Mouse (Mus musculus): ENCODE results near the gene D11Wsu47e. TPM values are rescaled to one million over a fixed set of nuclear protein-coding genes. Genes with fewer than 3 reads are reported as not detected.

The D11Wsu47e gene
- polyA plus RNA-seq, 2 experiments: 7.8 to 8.0 TPM

DNA sequence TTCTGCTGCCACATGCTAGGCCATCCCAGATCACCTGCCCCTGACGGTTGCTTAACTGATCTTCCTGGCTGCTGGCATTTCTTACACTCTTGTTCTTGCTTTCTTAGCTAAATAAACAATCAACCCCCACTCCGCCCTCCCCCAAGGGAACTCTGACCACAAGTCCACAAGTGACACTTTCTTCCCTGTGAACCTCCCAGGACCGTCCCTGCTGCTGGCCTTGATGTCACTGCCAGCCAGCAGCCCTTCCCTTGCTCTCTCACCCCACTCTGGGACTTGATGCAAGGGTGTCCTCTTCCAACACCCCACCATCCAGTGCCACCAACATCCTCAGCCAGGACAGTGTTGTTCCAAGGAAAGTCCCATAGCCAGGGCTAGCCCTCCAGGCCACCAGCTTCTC, 46.7 kb downstream of the D11Wsu47e start:
- Histone ChIP-seq H3K9me3 (ENCODE audit: control insufficient read depth, low read length) (no peaks in the 10 kb centered on the region), H3K4me1 (replicated peaks; ENCODE audit: control insufficient read depth in 2 of 2, insufficient read depth in 2 of 2, low read length in 1 of 2) (peaks cover 13 to 22% of the 10 kb centered on the region in 2 experiments), H3K27me3 (ENCODE audit: control insufficient read depth, insufficient read depth, low read length) (no peaks in the 10 kb centered on the region), H3K4me2 (ENCODE audit: low read depth) (no peak overlapping the region), H3K9ac (replicated peaks) (no peak overlapping the region), H3K27ac (no peak overlapping the region), H3K36me3 (replicated peaks; ENCODE audit: control insufficient read depth, insufficient read depth, low read depth) (peaks cover 33% of the 10 kb centered on the region), H3K4me3 (ENCODE audit: insufficient read depth in 1 of 2, low read depth in 2 of 2, low read length in 2 of 2) (no peak overlapping the region)
- DNase-seq (ENCODE audit: low read depth in 3 of 3, low spot score in 3 of 3): no peak
- ATAC-seq (ENCODE audit: insufficient read depth): no peak
- WGBS (ENCODE audit: insufficient replicate concordance): 68% methylated on average over 3 of the region's 3 CpGs
- TF ChIP-seq CTCF (IDR thresholded peaks at IDR 0.05; ENCODE audit: low read depth) (no peak), EP300 (IDR thresholded peaks at IDR 0.05; ENCODE audit: low read depth) (no peak)

DNA sequence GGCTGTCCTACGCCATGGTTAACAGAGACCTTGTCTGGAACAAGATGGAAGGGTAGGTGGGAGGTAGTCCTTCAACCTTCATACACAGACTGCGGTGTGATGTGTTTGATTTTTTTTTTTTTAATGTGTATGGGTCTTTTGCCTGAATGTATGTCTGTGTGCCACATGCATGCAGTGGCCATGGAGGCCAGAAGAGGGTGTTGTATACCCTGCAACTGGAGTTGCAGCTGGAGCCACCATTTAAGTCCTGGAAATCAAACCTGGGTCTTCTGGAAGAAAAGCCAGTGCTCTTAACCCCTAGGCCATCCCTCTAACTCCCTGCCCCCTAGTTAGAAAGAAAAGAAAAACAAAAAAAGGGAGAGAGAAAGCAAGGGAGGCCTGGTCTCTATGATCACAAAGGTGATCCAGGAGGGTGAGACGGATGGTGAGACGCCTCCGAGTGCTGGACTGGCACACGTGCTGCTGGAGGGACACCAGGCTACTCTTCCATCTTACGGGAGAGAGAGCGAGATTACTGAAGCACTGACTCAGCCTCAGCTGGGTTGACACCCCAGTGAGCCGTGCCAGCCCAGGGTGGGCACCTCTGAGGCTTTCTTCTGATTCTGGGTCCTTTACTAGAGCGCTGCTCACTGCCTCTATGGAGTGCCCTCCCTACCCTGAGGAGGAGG, 47.9 kb downstream of the D11Wsu47e start:
- Histone ChIP-seq H3K9me3 (ENCODE audit: control insufficient read depth, low read length) (no peaks in the 10 kb centered on the region), H3K4me1 (replicated peaks; ENCODE audit: control insufficient read depth in 2 of 2, insufficient read depth in 2 of 2, low read length in 1 of 2) (peaks cover 15 to 25% of the 10 kb centered on the region in 2 experiments), H3K27ac (no peak overlapping the region), H3K4me3 (ENCODE audit: insufficient read depth in 1 of 2, low read depth in 2 of 2, low read length in 2 of 2) (no peak overlapping the region), H3K36me3 (replicated peaks; ENCODE audit: control insufficient read depth, insufficient read depth, low read depth) (peaks cover 27% of the 10 kb centered on the region), H3K4me2 (ENCODE audit: low read depth) (no peak overlapping the region), H3K9ac (replicated peaks) (no peak overlapping the region), H3K27me3 (ENCODE audit: control insufficient read depth, insufficient read depth, low read length) (no peaks in the 10 kb centered on the region)
- 89% methylated on average over 10 of the region's 10 CpGs for WGBS (ENCODE audit: insufficient replicate concordance)
- TF ChIP-seq CTCF (IDR thresholded peaks at IDR 0.05; ENCODE audit: low read depth): peak; percentile 42
- no peak for TF ChIP-seq EP300 (IDR thresholded peaks at IDR 0.05; ENCODE audit: low read depth)
- ATAC-seq (ENCODE audit: insufficient read depth): no peak
- no peak for DNase-seq (ENCODE audit: low read depth in 3 of 3, low spot score in 3 of 3)

DNA sequence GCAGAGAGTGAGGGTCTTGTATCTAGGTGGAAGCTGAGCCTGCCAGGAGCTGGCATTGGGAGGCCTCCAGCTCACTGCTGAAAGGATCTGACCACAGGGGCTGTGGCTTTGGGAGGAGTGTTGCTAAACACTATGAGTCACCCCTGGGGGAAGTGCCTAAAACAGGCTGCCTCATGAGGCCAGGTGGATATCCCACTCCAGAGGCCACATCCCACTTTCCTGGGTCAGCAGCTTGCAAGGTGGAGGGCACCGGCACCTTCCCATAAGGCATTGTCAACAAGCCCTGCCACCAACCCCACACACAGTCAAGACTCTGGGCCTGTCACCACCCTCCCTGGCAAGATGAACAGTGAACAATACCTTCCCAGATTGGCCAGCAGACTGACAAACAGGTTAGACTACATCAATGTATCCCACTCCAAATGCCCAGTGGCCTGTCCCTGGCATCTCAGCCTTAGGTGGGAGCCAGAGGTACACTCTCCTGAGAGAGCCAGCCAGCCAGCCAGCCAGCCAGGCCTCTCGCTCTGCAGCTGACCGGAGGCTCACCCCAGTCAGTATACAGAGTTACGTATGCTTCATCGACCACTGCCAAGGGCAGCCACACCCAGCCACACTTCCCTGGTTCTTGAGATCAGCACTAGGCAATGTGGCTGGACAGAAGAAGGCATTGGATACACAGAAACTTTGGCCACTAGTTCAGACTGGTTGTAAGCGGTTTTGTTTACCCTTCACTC, 49.6 kb downstream of the D11Wsu47e start:
- no peak overlapping the region for H3K4me3 ChIP-seq (ENCODE audit: insufficient read depth in 1 of 2, low read depth in 2 of 2, low read length in 2 of 2)
- H3K4me2 ChIP-seq (ENCODE audit: low read depth): 0 out of 2 replicates have a peak overlapping the region, but pooled peaks have one; percentile 13
- peak; percentile 25; the same call in 1 of the 2 replicates for ATAC-seq (ENCODE audit: insufficient read depth)
- TF ChIP-seq EP300 (IDR thresholded peaks at IDR 0.05; ENCODE audit: low read depth): no peak
- no peak for TF ChIP-seq CTCF (IDR thresholded peaks at IDR 0.05; ENCODE audit: low read depth)
- WGBS (ENCODE audit: insufficient replicate concordance): 57% methylated on average over 6 of the region's 6 CpGs
- H3K9ac ChIP-seq (replicated peaks): no peak overlapping the region
- no peak for DNase-seq (ENCODE audit: low read depth in 3 of 3, low spot score in 3 of 3)
- H3K4me1 ChIP-seq (replicated peaks; ENCODE audit: control insufficient read depth in 2 of 2, insufficient read depth in 2 of 2, low read length in 1 of 2): peaks cover 21 to 33% of the 10 kb centered on the region in 2 experiments
- H3K36me3 ChIP-seq (replicated peaks; ENCODE audit: control insufficient read depth, insufficient read depth, low read depth): peaks cover 10% of the 10 kb centered on the region
- no peak overlapping the region; the same call in 1 of the 2 replicates for H3K27ac ChIP-seq
- no peaks in the 10 kb centered on the region for H3K27me3 ChIP-seq (ENCODE audit: control insufficient read depth, insufficient read depth, low read length)
- no peaks in the 10 kb centered on the region for H3K9me3 ChIP-seq (ENCODE audit: control insufficient read depth, low read length)

DNA sequence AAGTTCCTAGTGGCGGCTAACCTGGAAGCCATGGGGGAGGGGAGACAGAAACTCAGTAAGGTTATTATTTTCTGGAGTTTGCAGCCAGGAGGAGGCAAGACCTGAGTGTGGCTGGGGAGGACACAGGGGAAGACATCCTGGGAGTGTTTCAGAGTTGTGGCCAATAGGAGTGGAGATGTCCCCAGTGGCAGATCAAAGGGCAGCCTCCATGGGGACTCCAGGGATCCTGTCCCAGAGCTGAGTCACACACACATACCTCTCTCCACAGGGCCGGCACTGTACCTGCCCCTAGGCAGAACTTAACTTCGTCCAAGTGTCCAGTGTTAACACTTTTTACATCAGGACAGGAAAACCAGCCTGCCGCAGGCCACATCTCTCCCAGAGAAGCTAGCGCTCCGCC, 50.9 kb downstream of the D11Wsu47e start:
- peaks cover 3% of the 10 kb centered on the region; the same call in 1 of the 2 replicates for H3K36me3 ChIP-seq (replicated peaks; ENCODE audit: control insufficient read depth, insufficient read depth, low read depth)
- no peak overlapping the region for H3K4me3 ChIP-seq (ENCODE audit: insufficient read depth in 1 of 2, low read depth in 2 of 2, low read length in 2 of 2)
- H3K27ac ChIP-seq: no peak overlapping the region
- no peak overlapping the region for H3K4me2 ChIP-seq (ENCODE audit: low read depth)
- H3K4me1 ChIP-seq (replicated peaks; ENCODE audit: control insufficient read depth in 2 of 2, insufficient read depth in 2 of 2, low read length in 1 of 2): peaks cover 21 to 38% of the 10 kb centered on the region in 2 experiments
- WGBS (ENCODE audit: insufficient replicate concordance): 81% methylated on average over 6 of the region's 6 CpGs
- DNase-seq (ENCODE audit: low read depth in 3 of 3, low spot score in 3 of 3) (no peak), ATAC-seq (ENCODE audit: insufficient read depth) (no peak)
- H3K9ac ChIP-seq (replicated peaks): no peak overlapping the region
- TF ChIP-seq CTCF (IDR thresholded peaks at IDR 0.05; ENCODE audit: low read depth) (no peak), EP300 (IDR thresholded peaks at IDR 0.05; ENCODE audit: low read depth) (no peak)
- H3K9me3 ChIP-seq (ENCODE audit: control insufficient read depth, low read length): no peaks in the 10 kb centered on the region
- H3K27me3 ChIP-seq (ENCODE audit: control insufficient read depth, insufficient read depth, low read length): no peaks in the 10 kb centered on the region

Data from liver, embryonic 14.5 days (tissue).